Mouse (Mus musculus) embryonic facial prominence, embryonic 14.5 days (tissue): ENCODE results near the gene Mab21l3. TPM values are rescaled to one million over a fixed set of nuclear protein-coding genes. Genes with fewer than 3 reads are reported as not detected.

Experiments
- ATAC-seq: fragments of 200-750 bp; cut with Nextera tagmentation; 2 replicates; pipeline ENCODE4 v1.8.0; 2017; ENCODE audit warnings: low read depth, moderate number of reproducible peaks, moderate TSS enrichment
- DNase-seq: peaks from one replicate; pipeline ENCODE4 v3.0.0-alpha.2; 2015; ENCODE audit warnings: low spot score
- H3K27ac ChIP-seq: fragments of 300-500 bp; sonication (generic); replicated peaks from 2 replicates; pipeline ENCODE4 v1.5.1; 2014; ENCODE audit warnings: low read depth, mild to moderate bottlenecking, low read length, moderate library complexity
- H3K27me3 ChIP-seq: fragments of 300-500 bp; sonication (generic); replicated peaks from 2 replicates; pipeline ENCODE4 v1.6.1; 2014; ENCODE audit warnings: low read length; ENCODE audit not compliant: control insufficient read depth, insufficient read depth
- H3K36me3 ChIP-seq: fragments of 300-500 bp; sonication (generic); 2 replicates; pipeline ENCODE4 v1.6.1; 2014; ENCODE audit warnings: low read length, mixed read lengths; ENCODE audit not compliant: control insufficient read depth, insufficient read depth
- H3K4me1 ChIP-seq: fragments of 300-500 bp; sonication (generic); 2 replicates; pipeline ENCODE4 v1.6.1; 2014; ENCODE audit warnings: antibody characterized with exemption, low read length; ENCODE audit not compliant: control insufficient read depth, insufficient read depth
- H3K4me2 ChIP-seq: fragments of 300-500 bp; sonication (generic); 2 replicates; pipeline ENCODE4 v1.6.1; 2014; ENCODE audit warnings: low read depth, mild to moderate bottlenecking, low read length, moderate library complexity, mixed read lengths
- H3K4me3 ChIP-seq: fragments of 300-500 bp; sonication (generic); 2 replicates; pipeline ENCODE4 v1.5.1; 2014; ENCODE audit warnings: low read depth, mild to moderate bottlenecking, low read length
- H3K9ac ChIP-seq: fragments of 300-500 bp; sonication (generic); 2 replicates; pipeline ENCODE4 v1.6.1; 2014; ENCODE audit warnings: low read depth, mild to moderate bottlenecking, low read length, moderate library complexity, mixed read lengths
- H3K9me3 ChIP-seq: fragments of 300-500 bp; sonication (generic); 2 replicates; pipeline ENCODE4 v1.6.1; 2016; ENCODE audit warnings: low read length; ENCODE audit not compliant: control insufficient read depth
- WGBS: fragments of 180-500 bp; shearing (Covaris S2); extraction: QIAGEN DNeasy Blood & Tissue Kit; methylation state at CpG from one replicate; pipeline ENCODE4 v1.1.7; 2014; 5-methylcytosine and 5-hydroxymethylcytosine counted together
- polyA plus RNA-seq: library from polyadenylated mRNA; unstranded; fragments of >200 nt; fragmentation: Nextera tagmentation; extraction: Ambion mirVana; gene quantifications from 2 replicates; pipeline ENCODE4 v1.2.1, GENCODE M21; 2014

Gene Mab21l3
- polyA plus RNA-seq, 1 experiment from 2014 or later = 0.68 TPM

GRCm38 (mm10) chr3:101794026-101794425 is 54.7 kb downstream of the Mab21l3 start:
- WGBS = 57% methylated on average over 5 of the region's 5 CpGs
- Histone ChIP-seq H3K27me3 (no peaks in the 10 kb centered on the region), H3K9me3 (no peaks in the 10 kb centered on the region), H3K4me1 (0 out of 2 replicates have a peak, but pooled peaks cover 7% of the 10 kb centered on the region), H3K36me3 (no peaks in the 10 kb centered on the region), H3K4me2 (no peak overlapping the region), H3K4me3 (no peak overlapping the region), H3K9ac (no peak overlapping the region), H3K27ac (no peak overlapping the region)
- DNase-seq = no peak
- no peak for ATAC-seq

- DNase-seq (no peak), ATAC-seq (no peak)
- Histone ChIP-seq H3K4me2 (no peak overlapping the region), H3K27ac (no peak overlapping the region), H3K36me3 (no peaks in the 10 kb centered on the region), H3K4me3 (no peak overlapping the region), H3K9ac (no peak overlapping the region), H3K9me3 (no peaks in the 10 kb centered on the region), H3K27me3 (no peaks in the 10 kb centered on the region), H3K4me1 (0 out of 2 replicates have a peak, but pooled peaks cover 7% of the 10 kb centered on the region)
- 71% methylated on average over 4 of the region's 4 CpGs for WGBS
These were observed 56.6 kb downstream of the Mab21l3 start for GRCm38 (mm10) chr3:101792191-101792590.

DNA sequence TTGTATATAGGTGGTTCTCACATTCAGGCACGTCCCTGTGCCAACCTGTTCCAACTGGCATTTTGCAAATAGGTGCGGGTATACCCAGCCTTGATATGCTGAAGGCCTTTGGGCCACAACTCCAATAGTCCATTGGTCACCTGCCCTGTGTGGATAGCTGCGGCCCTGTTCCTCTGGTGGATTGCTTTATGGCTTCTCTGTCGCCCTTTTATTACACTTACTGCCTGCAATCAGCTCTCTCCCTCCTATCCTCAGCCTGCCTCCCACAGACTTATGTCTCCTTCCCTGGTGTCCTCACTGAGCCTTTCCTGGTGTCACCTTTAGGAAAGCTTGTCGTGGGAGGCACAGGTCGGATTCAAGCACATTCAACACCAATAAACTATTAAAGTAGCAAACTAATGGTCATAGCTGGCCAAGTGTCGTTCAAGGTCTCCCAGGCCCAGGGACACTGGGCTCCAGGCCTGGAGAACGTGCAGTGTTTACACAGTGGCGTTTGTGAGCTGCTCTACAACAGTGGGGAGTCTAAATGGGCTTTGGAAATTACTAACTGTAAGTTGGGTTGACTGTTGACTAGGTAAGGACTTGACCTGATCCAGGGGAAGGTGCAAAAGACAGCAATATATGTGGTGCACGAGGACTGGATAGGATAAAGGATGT is 63.9 kb downstream of the Mab21l3 start:
- no peak overlapping the region for H3K9ac ChIP-seq
- H3K27ac ChIP-seq = no peak overlapping the region
- peaks cover 12% of the 10 kb centered on the region for H3K4me1 ChIP-seq
- no peak for ATAC-seq
- H3K4me3 ChIP-seq = no peak overlapping the region
- H3K36me3 ChIP-seq = no peaks in the 10 kb centered on the region
- H3K27me3 ChIP-seq = no peaks in the 10 kb centered on the region
- H3K4me2 ChIP-seq = no peak overlapping the region
- WGBS = 77% methylated on average over 10 of the region's 10 CpGs
- DNase-seq = no peak
- H3K9me3 ChIP-seq = no peaks in the 10 kb centered on the region

DNA sequence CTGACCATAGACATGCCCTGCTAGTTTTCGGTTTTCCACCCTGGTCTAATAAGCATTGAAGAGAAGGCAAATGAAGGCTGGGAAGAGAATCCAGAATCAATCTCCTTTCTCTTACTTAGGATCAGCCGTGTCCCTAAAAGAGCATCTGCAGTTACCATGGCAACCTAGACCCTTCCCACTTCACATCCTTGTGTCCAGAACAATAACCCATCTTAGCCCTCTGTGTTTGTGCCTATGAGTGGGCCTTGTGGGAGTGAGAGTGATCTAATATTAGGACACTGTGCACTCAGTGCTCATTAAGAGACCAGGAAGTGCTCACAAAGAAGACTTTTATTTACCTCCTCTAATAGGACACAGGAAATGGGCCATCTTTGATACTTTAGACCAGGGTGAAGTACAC is 65.0 kb downstream of the Mab21l3 start:
- Histone ChIP-seq H3K36me3 (no peaks in the 10 kb centered on the region), H3K9ac (no peak overlapping the region), H3K27me3 (no peaks in the 10 kb centered on the region), H3K4me3 (no peak overlapping the region), H3K27ac (no peak overlapping the region), H3K9me3 (no peaks in the 10 kb centered on the region), H3K4me2 (no peak overlapping the region), H3K4me1 (peaks cover 12% of the 10 kb centered on the region)
- ATAC-seq (no peak), DNase-seq (no peak)
- 65% methylated on average over 2 of the region's 2 CpGs for WGBS

- Histone ChIP-seq H3K36me3 (no peaks in the 10 kb centered on the region), H3K4me3 (no peak overlapping the region), H3K9me3 (no peaks in the 10 kb centered on the region), H3K4me2 (no peak overlapping the region), H3K9ac (no peak overlapping the region), H3K27ac (no peak overlapping the region), H3K4me1 (peaks cover 12% of the 10 kb centered on the region), H3K27me3 (no peaks in the 10 kb centered on the region)
- ATAC-seq (peak; percentile 70), DNase-seq (peak; percentile 69)
- 33% methylated on average over 6 of the region's 6 CpGs for WGBS
These were observed 67.8 kb downstream of the Mab21l3 start for GRCm38 (mm10) chr3:101780874-101781483.

DNA sequence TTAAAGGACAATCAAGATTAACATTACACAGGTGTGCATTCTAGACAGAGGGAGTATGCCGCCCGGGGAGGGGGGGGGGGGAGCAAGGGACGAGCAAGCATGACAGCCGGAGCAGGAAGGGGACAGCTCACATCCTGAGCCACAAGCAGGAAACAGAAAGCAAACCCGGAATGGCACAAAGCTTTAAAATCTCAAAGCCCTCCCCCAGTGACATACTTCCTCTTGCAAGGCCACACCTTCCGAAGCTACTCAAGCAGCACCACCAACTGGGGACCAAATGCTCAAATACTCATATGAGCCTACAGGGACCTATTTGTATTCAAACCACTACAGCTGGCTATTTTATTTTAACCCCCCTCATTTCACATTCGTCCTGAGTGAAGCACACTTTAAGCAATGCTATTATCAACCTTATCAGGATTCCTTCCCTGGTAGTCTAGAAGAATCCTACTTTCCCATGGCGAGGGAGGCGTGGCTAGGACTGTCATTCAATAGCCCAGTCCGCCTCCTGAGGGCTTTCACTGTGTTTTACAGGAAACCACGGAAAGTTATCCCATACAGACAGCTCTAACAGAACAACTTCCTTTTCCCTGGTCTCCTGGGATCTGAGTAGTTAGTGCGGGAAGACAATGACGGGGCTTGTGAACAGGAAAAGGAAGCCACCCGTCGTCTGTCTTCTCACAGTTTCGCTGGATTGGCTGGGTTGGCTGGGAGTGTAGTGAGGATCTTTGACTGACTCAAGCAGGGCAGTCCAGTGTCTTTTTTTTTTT is 69.7 kb downstream of the Mab21l3 start:
- no peak overlapping the region for H3K9ac ChIP-seq
- peak overlapping the region; percentile 42 for H3K27ac ChIP-seq
- no peaks in the 10 kb centered on the region for H3K9me3 ChIP-seq
- DNase-seq (peak; percentile 85), ATAC-seq (peak; percentile 55)
- H3K4me2 ChIP-seq = peak overlapping the region; percentile 37
- WGBS = 44% methylated on average over 16 of the region's 16 CpGs
- H3K4me1 ChIP-seq = peaks cover 12% of the 10 kb centered on the region
- no peaks in the 10 kb centered on the region for H3K36me3 ChIP-seq
- no peaks in the 10 kb centered on the region for H3K27me3 ChIP-seq
- H3K4me3 ChIP-seq = no peak overlapping the region

DNA sequence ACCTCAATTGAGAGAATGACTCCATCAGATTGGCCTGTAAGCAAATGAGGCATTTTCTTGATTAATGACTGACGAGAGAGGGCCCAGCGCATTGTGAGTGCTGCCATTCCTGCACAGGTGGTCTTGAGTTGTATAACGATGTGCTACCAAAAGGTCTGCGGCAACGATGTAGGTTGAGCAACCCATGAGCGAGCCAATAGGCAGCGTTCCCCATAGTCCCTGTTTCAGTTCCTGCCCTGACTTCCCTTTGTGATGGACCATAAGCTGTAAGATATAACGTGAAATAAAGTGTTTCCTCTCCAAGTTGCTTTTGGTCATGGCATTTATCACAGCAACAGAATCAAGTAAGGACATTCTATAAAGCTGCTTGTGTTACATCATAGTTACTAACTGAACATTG is 73.0 kb downstream of the Mab21l3 start:
- H3K27me3 ChIP-seq = no peaks in the 10 kb centered on the region
- DNase-seq = no peak
- H3K9ac ChIP-seq = no peak overlapping the region
- H3K27ac ChIP-seq = no peak overlapping the region
- H3K4me3 ChIP-seq = no peak overlapping the region
- H3K9me3 ChIP-seq = no peaks in the 10 kb centered on the region
- H3K36me3 ChIP-seq = no peaks in the 10 kb centered on the region
- WGBS = 92% methylated on average over 8 of the region's 8 CpGs
- no peak overlapping the region for H3K4me2 ChIP-seq
- H3K4me1 ChIP-seq = peaks cover 6% of the 10 kb centered on the region
- ATAC-seq = no peak

DNA sequence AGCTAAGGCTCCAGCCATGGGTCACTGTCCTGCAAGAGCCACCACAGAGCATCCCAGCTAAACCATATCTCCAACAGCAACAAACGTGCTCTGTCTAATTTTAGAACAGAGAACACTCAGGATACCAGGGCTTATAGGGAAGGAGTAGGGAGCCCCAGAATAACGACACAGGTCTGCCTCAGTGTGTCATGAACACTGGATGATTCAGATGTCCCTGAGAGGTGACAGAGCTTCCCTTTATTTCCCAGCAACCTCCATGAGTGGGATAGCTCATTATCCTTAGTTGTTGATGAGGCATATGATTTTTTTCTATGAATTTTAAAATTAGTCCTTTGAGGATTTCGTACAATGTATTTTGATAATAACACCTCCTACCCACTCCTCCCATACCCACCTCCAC is 78.2 kb downstream of the Mab21l3 start:
- Histone ChIP-seq H3K27ac (no peak overlapping the region), H3K9me3 (peaks cover 7% of the 10 kb centered on the region; the same call in 1 of the 2 replicates), H3K4me3 (no peak overlapping the region), H3K4me2 (no peak overlapping the region), H3K9ac (no peak overlapping the region), H3K27me3 (no peaks in the 10 kb centered on the region), H3K36me3 (no peaks in the 10 kb centered on the region), H3K4me1 (no peaks in the 10 kb centered on the region)
- 70% methylated on average over 3 of the region's 3 CpGs for WGBS
- ATAC-seq = no peak
- DNase-seq = no peak
